Mouse (Mus musculus) hindbrain, embryonic 16.5 days (tissue): ENCODE measurements around the gene Olfr786. TPM values are rescaled to one million over a fixed set of nuclear protein-coding genes. Genes with fewer than 3 reads are reported as not detected.

Experiments used
- polyA plus RNA-seq: library from polyadenylated mRNA; unstranded; fragments of >200 nt; fragmentation: Nextera tagmentation; extraction: Ambion mirVana; gene quantifications from 2 replicates; pipeline ENCODE4 v1.2.1, GENCODE M21; 2015

Gene Olfr786
- polyA plus RNA-seq, 1 experiment from 2014 or later = not detected

Other genes with a start within 250 kb of the Olfr786 start
- gene Olfr772, start 249.4 kb upstream of the Olfr786 start, polyA plus RNA-seq = not detected in 2 replicates
- not detected in 2 replicates for gene Olfr773, start 239.9 kb upstream of the Olfr786 start, polyA plus RNA-seq
- not detected in 2 replicates for gene Olfr774, start 191.1 kb upstream of the Olfr786 start, polyA plus RNA-seq
- not detected in 2 replicates for gene Olfr775, start 178.9 kb upstream of the Olfr786 start, polyA plus RNA-seq
- not detected in 2 replicates for gene Olfr776, start 168.2 kb upstream of the Olfr786 start, polyA plus RNA-seq
- gene Olfr777, start 155.8 kb upstream of the Olfr786 start, polyA plus RNA-seq = not detected in 2 replicates
- gene Olfr780, start 109.2 kb upstream of the Olfr786 start, polyA plus RNA-seq = not detected in 2 replicates
- gene Olfr781, start 98.5 kb upstream of the Olfr786 start, polyA plus RNA-seq = not detected in 2 replicates
- not detected in 2 replicates for gene Olfr782, start 78.5 kb upstream of the Olfr786 start, polyA plus RNA-seq
- gene Olfr784, start 43.2 kb upstream of the Olfr786 start, polyA plus RNA-seq = 0.07 and 0.15 TPM in 2 replicates
- gene Olfr785, start 21.9 kb upstream of the Olfr786 start, polyA plus RNA-seq = not detected in 2 replicates
- not detected in 2 replicates for gene Olfr787, start 34.6 kb downstream of the Olfr786 start, polyA plus RNA-seq
- not detected in 2 replicates for gene Olfr788, start 43.7 kb downstream of the Olfr786 start, polyA plus RNA-seq
- not detected in 2 replicates for gene Olfr789, start 57.4 kb downstream of the Olfr786 start, polyA plus RNA-seq
- not detected in 2 replicates for gene Olfr790, start 71.2 kb downstream of the Olfr786 start, polyA plus RNA-seq
- not detected in 2 replicates for gene Olfr791, start 94.5 kb downstream of the Olfr786 start, polyA plus RNA-seq
- not detected in 2 replicates for gene Olfr792, start 111.9 kb downstream of the Olfr786 start, polyA plus RNA-seq
- gene Olfr794, start 140.3 kb downstream of the Olfr786 start, polyA plus RNA-seq = not detected in 2 replicates
- not detected in 2 replicates for gene Olfr796, start 185.3 kb downstream of the Olfr786 start, polyA plus RNA-seq
- not detected in 2 replicates for gene Olfr798, start 200.6 kb downstream of the Olfr786 start, polyA plus RNA-seq
- not detected in 2 replicates for gene Olfr799, start 210.2 kb downstream of the Olfr786 start, polyA plus RNA-seq
- gene Olfr800, start 230.4 kb downstream of the Olfr786 start, polyA plus RNA-seq = not detected in 2 replicates
- gene Olfr801, start 246.6 kb downstream of the Olfr786 start, polyA plus RNA-seq = not detected in 2 replicates